Mouse (Mus musculus) CH12.LX (cell line): ENCODE measurements at regions not wholly inside any gene's neighbourhood (a gene's known extent, or its start where the extent isn't known, plus 50 kb on each side); places are given as distances from the start of the nearest gene placed in this dataset.

ENCODE experiments used
- DNase-seq: peaks from one replicate; pipeline ENCODE4 v3.0.0-alpha.2; 2013; ENCODE audit errors: extremely low read depth
- H3K27ac ChIP-seq: 2 replicates; pipeline ENCODE4 v1.5.1; 2012; ENCODE audit warnings: low read depth, mild to moderate bottlenecking, control low read depth, moderate library complexity; ENCODE audit not compliant: insufficient read depth
- H3K27me3 ChIP-seq: replicated peaks from 2 replicates; pipeline ENCODE3; 2012; ENCODE audit warnings: inconsistent platforms
- H3K36me3 ChIP-seq, 2 experiments: replicated peaks in 1 of 2; 2 replicates each; pipeline versions ENCODE3 to v1.6.1; 2012; ENCODE audit warnings: inconsistent platforms in 1 of 2, low read length in 1 of 2, mild to moderate bottlenecking in 1 of 2, mixed read lengths in 1 of 2, moderate library complexity in 1 of 2; ENCODE audit not compliant: control insufficient read depth in 1 of 2, insufficient read depth in 1 of 2
- H3K4me1 ChIP-seq, 2 experiments: 2 replicates each; pipeline ENCODE4 v1.6.1; 2012; ENCODE audit warnings: inconsistent platforms in 1 of 2, moderate library complexity in 1 of 2; ENCODE audit not compliant: insufficient read depth in 2 of 2, control insufficient read depth in 1 of 2
- H3K4me2 ChIP-seq: 2 replicates; pipeline ENCODE4 v1.6.1; 2012; ENCODE audit warnings: low read depth, mild to moderate bottlenecking, control low read depth; ENCODE audit not compliant: poor library complexity, insufficient read depth, severe bottlenecking
- H3K4me3 ChIP-seq, 3 experiments: fragments of 150-350 bp in 1 of 3; sonication (generic) in 1 of 3; replicated peaks in 1 of 3; 2 replicates each; pipeline versions ENCODE3 to v1.5.1; 2011 to 2012; ENCODE audit warnings: low read depth in 2 of 3, low read length in 2 of 3, mild to moderate bottlenecking in 2 of 3, moderate library complexity in 2 of 3, control low read depth in 1 of 3, improper control_type of control experiment in 1 of 3, inconsistent platforms in 1 of 3, mixed read lengths in 1 of 3; ENCODE audit not compliant: poor library complexity in 1 of 3
- H3K79me2 ChIP-seq: replicated peaks from 2 replicates; pipeline ENCODE4 v1.6.1; 2012; ENCODE audit warnings: mild to moderate bottlenecking, moderate library complexity; ENCODE audit not compliant: control insufficient read depth, poor library complexity, insufficient read depth, severe bottlenecking; ENCODE audit errors: extremely low read depth
- H3K9ac ChIP-seq: 2 replicates; pipeline ENCODE4 v1.6.1; 2012; ENCODE audit warnings: low read depth, mild to moderate bottlenecking, control low read depth, moderate library complexity; ENCODE audit not compliant: insufficient read depth
- H3K9me3 ChIP-seq: replicated peaks from 2 replicates; pipeline ENCODE3; 2012; ENCODE audit warnings: low read length, inconsistent platforms, mixed read lengths
- CHD1 ChIP-seq: IDR thresholded peaks from 2 replicates; pipeline ENCODE4 v1.6.1; 2012; ENCODE audit warnings: low read depth, low read length, improper control_type of control experiment, inconsistent platforms
- EP300 ChIP-seq: IDR thresholded peaks from 2 replicates; pipeline ENCODE4 v1.6.1; 2011; ENCODE audit warnings: low read length, improper control_type of control experiment
- ETS1 ChIP-seq: conservative IDR thresholded peaks from 2 replicates; pipeline ENCODE4 v1.6.1; 2012; ENCODE audit warnings: low read depth, mild to moderate bottlenecking, inconsistent platforms, low read length, improper control_type of control experiment, moderate library complexity
- GABPA ChIP-seq: IDR thresholded peaks from 2 replicates; pipeline ENCODE4 v1.6.1; 2012; ENCODE audit warnings: low read depth, low read length, improper control_type of control experiment, inconsistent platforms; ENCODE audit not compliant: insufficient replicate concordance
- HCFC1 ChIP-seq: IDR thresholded peaks from 2 replicates; pipeline ENCODE4 v1.6.1; 2012; ENCODE audit warnings: low read depth, mild to moderate bottlenecking, inconsistent platforms, low read length, improper control_type of control experiment
- IRF4 ChIP-seq: IDR thresholded peaks from 2 replicates; pipeline ENCODE4 v1.6.1; 2014; ENCODE audit warnings: low read depth, mild to moderate bottlenecking, inconsistent platforms, low read length, improper control_type of control experiment
- JUN ChIP-seq: IDR thresholded peaks from 2 replicates; pipeline ENCODE4 v1.6.1; 2011; ENCODE audit warnings: low read depth, mild to moderate bottlenecking, low read length, improper control_type of control experiment, moderate library complexity; ENCODE audit not compliant: insufficient read depth
- JUND ChIP-seq: conservative IDR thresholded peaks from 2 replicates; pipeline ENCODE4 v1.6.1; 2011; ENCODE audit warnings: low read depth, low read length, improper control_type of control experiment
- KAT2A ChIP-seq: IDR thresholded peaks from 2 replicates; pipeline ENCODE4 v1.6.1; 2012; ENCODE audit warnings: low read length, improper control_type of control experiment, inconsistent platforms; ENCODE audit not compliant: insufficient replicate concordance
- MAFK ChIP-seq: IDR thresholded peaks from 2 replicates; pipeline ENCODE4 v1.6.1; 2011; ENCODE audit warnings: low read length, improper control_type of control experiment; ENCODE audit not compliant: insufficient replicate concordance
- MAX ChIP-seq: IDR thresholded peaks from 2 replicates; pipeline ENCODE4 v1.6.1; 2011; ENCODE audit warnings: low read length, improper control_type of control experiment
- MAZ ChIP-seq: IDR thresholded peaks from 2 replicates; pipeline ENCODE4 v1.6.1; 2012; ENCODE audit warnings: low read depth, mild to moderate bottlenecking, inconsistent platforms, low read length, improper control_type of control experiment, moderate library complexity
- MXI1 ChIP-seq: IDR thresholded peaks from 2 replicates; pipeline ENCODE4 v1.6.1; 2011; ENCODE audit warnings: mild to moderate bottlenecking, low read depth, low read length, improper control_type of control experiment
- NRF1 ChIP-seq: IDR thresholded peaks from 2 replicates; pipeline ENCODE4 v1.6.1; 2014; ENCODE audit warnings: low read depth, mild to moderate bottlenecking, inconsistent platforms, low read length, improper control_type of control experiment, moderate library complexity
- POLR2AphosphoS2 ChIP-seq: IDR thresholded peaks from 2 replicates; pipeline ENCODE4 v1.6.1; 2011; ENCODE audit warnings: low read depth, low read length, improper control_type of control experiment
- RAD21 ChIP-seq: IDR thresholded peaks from 2 replicates; pipeline ENCODE4 v1.6.1; 2011; ENCODE audit warnings: low read depth, mild to moderate bottlenecking, low read length, improper control_type of control experiment, moderate library complexity
- RCOR1 ChIP-seq: conservative IDR thresholded peaks from 2 replicates; pipeline ENCODE4 v1.6.1; 2012; ENCODE audit warnings: low read depth, mild to moderate bottlenecking, inconsistent platforms, low read length, improper control_type of control experiment
- USF1 ChIP-seq: IDR thresholded peaks from 2 replicates; pipeline ENCODE4 v1.6.1; 2014; ENCODE audit warnings: low read depth, mild to moderate bottlenecking, inconsistent platforms, low read length, improper control_type of control experiment
- ZKSCAN1 ChIP-seq: IDR thresholded peaks from 2 replicates; pipeline ENCODE4 v1.6.1; 2012; ENCODE audit warnings: low read depth, inconsistent platforms, low read length, improper control_type of control experiment, borderline replicate concordance
- ZMIZ1 ChIP-seq: IDR thresholded peaks from 2 replicates; pipeline ENCODE4 v1.6.1; 2012; ENCODE audit warnings: low read depth, mild to moderate bottlenecking, inconsistent platforms, low read length, improper control_type of control experiment
- dilution Hi-C: fragments of 300-500 bp; cut with MboI; formaldehyde crosslinking; loops from 2 replicates; pipeline ENCODE4 v1.14.3; 2020; ENCODE audit warnings: low sequenced_read_pairs; ENCODE audit not compliant: extremely low pct_unique_long_range_greater_than_20kb, extremely low pct_ligation_motif_present
- in situ Hi-C: fragments of 300-500 bp; cut with MboI; formaldehyde crosslinking; loops from 3 replicates; pipeline ENCODE4 v1.14.3; 2019; ENCODE audit warnings: low sequenced_read_pairs, low pct_ligation_motif_present, low pct_unique_long_range_greater_than_20kb, mixed read lengths

DNA sequence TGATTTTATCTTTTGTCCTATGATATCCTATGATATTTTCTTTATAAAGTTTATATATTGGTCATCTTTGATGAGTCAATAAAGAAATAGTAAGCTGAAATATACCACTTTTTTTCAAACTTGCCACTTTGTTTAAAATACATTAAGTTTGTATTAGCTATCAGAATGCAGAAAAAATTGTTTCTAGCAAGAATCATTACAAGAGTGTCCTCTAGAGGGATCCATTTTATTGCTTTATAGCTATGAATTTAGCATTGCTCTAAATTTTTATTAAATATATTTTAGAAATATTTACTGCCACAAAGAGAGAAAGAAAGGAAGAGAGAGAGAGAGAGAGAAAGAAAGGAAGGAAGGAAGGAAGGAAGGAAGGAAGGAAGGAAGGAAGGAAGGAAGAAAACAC is 348.0 kb downstream of the Plod2 start:
- no peak for DNase-seq
- Histone ChIP-seq H3K27me3 (no peaks in the 10 kb centered on the region), H3K4me2 (no peak overlapping the region), H3K4me3 (no peak overlapping the region), H3K9ac (no peak overlapping the region), H3K4me1 (no peaks in the 10 kb centered on the region), H3K79me2 (no peaks in the 10 kb centered on the region), H3K9me3 (no peaks in the 10 kb centered on the region), H3K36me3 (no peaks in the 10 kb centered on the region), H3K27ac (no peak overlapping the region)
- in situ Hi-C loops (no loop called here), dilution Hi-C loops (no loop called here)
- TF ChIP-seq CHD1: no peak
- no peak for TF ChIP-seq MAFK
- TF ChIP-seq MAZ: no peak
- TF ChIP-seq JUN: no peak

DNA sequence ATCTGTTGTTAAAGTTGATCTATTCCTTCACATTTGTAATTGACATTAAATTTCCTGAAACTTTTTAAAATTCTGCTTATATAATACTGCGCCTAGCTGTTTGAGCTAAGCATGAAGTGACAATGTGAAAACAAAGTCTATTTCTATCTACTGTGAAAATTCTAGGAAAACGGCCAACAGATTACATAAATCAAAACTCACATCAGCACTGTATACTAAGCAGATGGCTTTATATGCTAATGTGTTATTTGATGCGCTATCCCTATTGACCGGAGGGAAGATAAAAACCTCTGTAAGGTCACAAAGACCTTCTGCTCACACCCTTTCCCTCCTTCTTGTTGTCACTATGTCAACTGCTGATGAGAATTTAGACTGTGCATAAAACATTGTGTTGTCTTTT is 357.7 kb downstream of the Plod2 start:
- H3K4me2 ChIP-seq: no peak overlapping the region
- TF ChIP-seq RCOR1 (no peak), GABPA (no peak), EP300 (no peak), KAT2A (no peak), IRF4 (no peak), JUN (no peak), MXI1 (no peak), NRF1 (no peak), MAZ (no peak), USF1 (no peak), ETS1 (no peak), MAX (no peak), ZKSCAN1 (no peak), RAD21 (no peak), HCFC1 (no peak), ZMIZ1 (no peak), POLR2AphosphoS2 (no peak), JUND (no peak)
- TF ChIP-seq, all 38 proteins: peak for 0
- no peaks in the 10 kb centered on the region for H3K79me2 ChIP-seq
- dilution Hi-C loops: no loop called here
- no peaks in the 10 kb centered on the region for H3K36me3 ChIP-seq
- DNase-seq: no peak
- H3K4me1 ChIP-seq: no peaks in the 10 kb centered on the region
- H3K27ac ChIP-seq: no peak overlapping the region
- H3K4me3 ChIP-seq: no peak overlapping the region
- no peaks in the 10 kb centered on the region for H3K27me3 ChIP-seq
- no peak overlapping the region for H3K9ac ChIP-seq
- no peaks in the 10 kb centered on the region for H3K9me3 ChIP-seq
- in situ Hi-C loops: no loop called here
